Mouse (Mus musculus) right cerebral cortex, postnatal 14 days (tissue): ENCODE data around the gene Cnga1.
"Not testable (repeated sequence)": the region's sequence is repeated elsewhere in the genome, so short reads cannot be mapped to it uniquely, and the experiment has no call there.

Source experiments
- DNase-seq: peaks from one replicate; pipeline ENCODE4 v3.0.0; 2022

Cnga1 gene

GRCm38 (mm10) chr5:72636576-72636975, 7.5 kb downstream of the Cnga1 start:
- no peak for DNase-seq

- DNase-seq: no peak
Observed at GRCm38 (mm10) chr5:72636122-72636521, 8.0 kb downstream of the Cnga1 start.

GRCm38 (mm10) chr5:72634791-72635271, 9.2 kb downstream of the Cnga1 start:
- DNase-seq: no peak

GRCm38 (mm10) chr5:72630026-72630425, 14.0 kb downstream of the Cnga1 start:
- DNase-seq: no peak

- no peak for DNase-seq
Observed at GRCm38 (mm10) chr5:72621022-72621421, 23.1 kb downstream of the Cnga1 start.

GRCm38 (mm10) chr5:72617413-72617812, 26.7 kb downstream of the Cnga1 start:
- DNase-seq: no peak

GRCm38 (mm10) chr5:72603138-72603537, 40.9 kb downstream of the Cnga1 start:
- no peak for DNase-seq

GRCm38 (mm10) chr5:72601006-72601405, 43.1 kb downstream of the Cnga1 start:
- peak; percentile 19 for DNase-seq

- no peak for DNase-seq
Observed at GRCm38 (mm10) chr5:72587192-72587681, 56.8 kb downstream of the Cnga1 start, which contains the start of gene Gm5868. Gm5868 (minus strand) TSS chr5:72587551.

GRCm38 (mm10) chr5:72586667-72587191, 57.3 kb downstream of the Cnga1 start:
- not testable (repeated sequence) for DNase-seq

- DNase-seq: not testable (repeated sequence)
Observed at GRCm38 (mm10) chr5:72586122-72586521, 58.0 kb downstream of the Cnga1 start.

- DNase-seq: not testable (repeated sequence)
Observed at GRCm38 (mm10) chr5:72580970-72581332, 63.1 kb downstream of the Cnga1 start, which contains the start of gene Zar1. Zar1 (minus strand) TSS chr5:72581254.

GRCm38 (mm10) chr5:72580088-72580969, 63.7 kb downstream of the Cnga1 start:
- not testable (repeated sequence) for DNase-seq

- not testable (repeated sequence) for DNase-seq
Observed at GRCm38 (mm10) chr5:72579599-72579998, 64.5 kb downstream of the Cnga1 start.

- no peak for DNase-seq
Observed at GRCm38 (mm10) chr5:72565621-72566020, 78.5 kb downstream of the Cnga1 start.

GRCm38 (mm10) chr5:72563183-72563582, 80.9 kb downstream of the Cnga1 start:
- not testable (repeated sequence) for DNase-seq

- DNase-seq: no peak
Observed at GRCm38 (mm10) chr5:72560976-72561628, 83.0 kb downstream of the Cnga1 start.

GRCm38 (mm10) chr5:72559544-72560049, 84.5 kb downstream of the Cnga1 start, which contains the start of gene Nfxl1:
Nfxl1 (minus strand) TSS chr5:72559684.
- peak; percentile 99 for DNase-seq

- DNase-seq: peak; percentile 39
Observed at GRCm38 (mm10) chr5:72558716-72559526, 85.2 kb downstream of the Cnga1 start.

GRCm38 (mm10) chr5:72556245-72556644, 87.8 kb downstream of the Cnga1 start:
- no peak for DNase-seq
